Mouse (Mus musculus): ENCODE data around the gene Olfr1408.

Gene Olfr1408

GRCm38 (mm10) chr1:173137274-173137673 is at the start of gene Olfr1408:
Gene Olfr1408, minus strand, starts transcription at chr1:173137374.
- no peak for DNase-seq (ENCODE audit: low spot score)

DNA sequence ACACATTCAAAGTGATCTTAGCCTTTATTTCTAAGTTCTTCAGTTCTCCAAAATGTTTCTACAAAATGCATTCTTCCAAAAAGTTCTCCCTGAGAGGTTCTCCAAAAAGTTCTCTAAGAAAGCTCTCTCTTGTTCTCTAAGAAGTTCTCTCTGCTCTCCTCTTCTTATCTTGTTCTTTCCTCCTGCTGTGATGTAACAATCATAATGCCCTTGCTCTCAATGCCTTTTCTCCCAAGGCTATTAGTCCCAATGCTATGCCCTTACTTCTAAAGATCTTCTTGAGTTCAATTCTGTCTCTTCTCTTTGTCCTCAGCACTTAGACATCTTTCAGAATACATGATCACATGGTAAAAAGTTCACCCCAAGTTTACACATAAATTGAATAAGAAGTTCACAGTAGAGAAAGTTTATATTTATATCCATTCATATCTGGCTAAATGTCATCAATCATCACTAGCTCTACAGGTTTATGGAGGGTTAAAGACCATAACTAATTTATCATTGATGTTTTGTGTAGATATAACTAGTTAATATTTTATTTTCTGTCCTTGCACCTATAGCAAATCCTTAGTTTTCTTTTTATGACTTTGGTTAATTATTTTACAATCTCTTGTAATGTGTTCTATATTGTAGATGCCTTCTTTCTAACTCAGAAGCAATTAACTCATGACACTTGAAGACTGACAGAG is 37.1 kb upstream of the Olfr1408 start:
- no peak for DNase-seq (ENCODE audit: low spot score)

All from urinary bladder, postnatal 25 days (tissue).